Mouse (Mus musculus): ENCODE results near the gene Samd11.

The Samd11 gene

DNA sequence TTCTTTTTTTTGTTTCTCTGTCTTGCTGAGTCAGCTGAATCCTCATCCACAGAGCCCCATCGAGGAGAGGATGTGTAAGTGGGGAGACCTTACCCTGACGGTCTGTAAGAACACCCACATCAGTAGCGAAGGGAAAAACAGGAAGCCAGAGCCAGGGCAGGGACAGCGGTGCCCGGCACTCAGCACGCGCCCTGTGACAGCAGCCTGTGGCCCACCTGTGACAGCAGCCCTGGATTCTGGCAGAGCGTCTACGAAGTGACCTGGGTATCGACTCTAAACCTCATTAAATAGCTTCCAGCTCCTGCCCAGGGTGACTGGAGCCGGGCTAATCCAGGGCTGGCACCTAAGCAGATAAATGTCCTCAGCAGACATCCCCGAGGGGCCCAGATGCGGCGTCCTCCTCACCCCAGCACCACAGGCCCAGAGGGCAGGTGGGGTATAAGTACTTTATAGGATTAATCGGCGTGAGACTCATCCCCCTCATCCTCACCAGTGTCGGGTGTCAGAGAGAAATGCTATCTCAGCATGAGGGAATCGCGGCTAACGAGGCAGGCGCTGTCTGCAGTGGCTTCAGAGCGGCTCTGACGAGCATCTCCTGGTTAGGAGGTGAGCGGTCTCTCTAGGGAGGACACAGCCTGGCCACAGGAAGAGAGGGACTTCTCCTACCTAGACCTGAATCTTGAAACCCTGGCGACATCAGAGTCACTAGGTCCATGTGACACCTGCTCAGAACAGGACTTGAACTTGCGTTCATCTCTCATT is at the start of gene Samd11:
Gene Samd11, minus strand, starts transcription at position 580 of the 762 bp plus-strand sequence.
- DNase-seq = no peak

DNA sequence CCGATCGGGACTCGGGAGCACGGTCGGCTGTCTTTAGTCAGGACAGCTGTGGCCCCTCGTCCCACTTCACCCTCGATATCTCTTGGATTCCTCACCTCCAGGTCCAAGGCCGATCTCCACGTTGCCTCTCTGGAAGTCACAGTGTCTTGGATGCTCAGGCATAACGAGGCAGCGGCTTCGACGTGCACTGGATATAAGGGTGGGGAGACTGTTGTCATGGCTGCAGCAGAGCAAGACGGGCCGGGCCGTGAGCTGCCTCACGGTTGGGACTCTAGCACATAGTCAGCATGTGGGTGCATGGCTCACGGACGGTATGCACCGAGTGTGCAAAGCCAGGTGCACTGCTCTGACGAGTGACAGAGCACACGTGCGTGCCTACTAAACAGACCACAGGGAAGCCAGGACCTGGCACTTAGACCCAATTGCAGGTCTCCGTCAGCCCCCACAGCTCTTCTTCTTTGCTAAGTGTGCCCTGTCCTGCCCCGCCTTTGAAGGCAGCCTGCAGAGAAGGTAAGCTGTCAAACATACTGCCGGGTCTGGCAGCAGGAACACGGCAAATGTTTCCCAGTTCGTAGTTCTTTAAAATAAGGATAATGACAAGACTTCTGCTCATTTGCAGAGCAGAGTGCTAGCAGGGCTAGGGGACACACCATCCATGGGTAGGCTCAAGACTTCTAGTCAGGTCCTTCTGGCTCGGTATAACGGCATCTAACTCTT is 938 bp downstream of the Samd11 start:
- DNase-seq = peak in 1 of 2 experiments; percentile 17

DNA sequence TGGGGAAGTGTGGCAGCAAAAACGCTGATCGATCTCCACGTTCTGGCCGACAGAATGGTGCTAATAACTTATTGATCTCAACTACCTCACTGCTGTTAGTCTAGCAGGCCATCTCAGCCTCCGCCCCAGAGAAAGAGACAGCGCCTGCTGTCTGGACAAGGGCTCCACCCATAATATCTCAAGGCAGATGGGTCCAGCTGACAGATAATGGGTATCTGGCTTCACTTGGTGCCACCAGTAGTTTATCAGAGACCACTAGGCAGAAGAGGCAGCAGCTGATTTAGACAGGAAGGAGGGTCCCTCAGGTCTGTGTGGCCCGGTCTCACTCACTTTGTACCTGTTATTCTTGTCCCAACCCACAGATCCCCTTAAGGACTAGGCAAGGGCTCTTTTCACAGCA is 2.4 kb downstream of the Samd11 start:
- no peak for DNase-seq

DNA sequence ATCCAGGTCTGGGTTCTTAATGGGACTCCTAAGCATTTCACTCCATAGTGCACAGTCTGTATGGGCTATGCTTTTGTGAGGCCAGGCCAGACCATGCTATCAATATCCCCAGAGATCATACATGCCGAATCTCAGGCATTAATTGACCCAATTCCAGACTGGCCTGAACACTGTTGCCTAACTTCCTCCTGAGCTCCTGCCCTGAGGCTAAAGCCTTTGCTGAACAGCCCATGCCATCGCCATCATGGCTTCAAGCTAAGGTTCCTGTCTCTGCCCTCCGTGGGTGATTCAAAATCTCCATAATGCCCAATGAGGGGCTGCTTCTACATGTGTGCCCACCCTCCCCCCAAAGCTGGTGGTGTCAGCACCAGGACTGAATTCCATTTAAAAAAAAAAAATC is 2.8 kb downstream of the Samd11 start:
- no peak for DNase-seq

DNA sequence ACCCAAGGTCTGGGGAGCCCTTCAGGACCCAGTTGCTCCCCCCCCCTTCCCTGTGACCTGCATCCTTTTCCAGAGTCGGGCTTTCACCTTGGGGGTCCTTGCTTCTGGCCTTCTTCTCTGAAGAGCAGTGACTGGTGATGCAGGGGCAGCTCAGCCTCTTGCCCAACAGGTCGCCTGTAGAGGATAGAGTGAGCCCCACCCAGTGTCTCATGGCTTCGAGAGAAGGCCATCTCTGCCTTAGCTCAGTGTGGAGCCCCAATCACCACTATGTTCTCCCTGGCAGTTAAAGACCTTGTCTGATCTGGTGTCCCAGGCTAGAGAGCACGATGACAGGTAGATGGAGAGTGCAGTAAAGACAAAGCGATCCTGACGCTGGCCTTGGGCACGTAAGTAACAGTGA is 3.3 kb downstream of the Samd11 start:
- no peak for DNase-seq

DNA sequence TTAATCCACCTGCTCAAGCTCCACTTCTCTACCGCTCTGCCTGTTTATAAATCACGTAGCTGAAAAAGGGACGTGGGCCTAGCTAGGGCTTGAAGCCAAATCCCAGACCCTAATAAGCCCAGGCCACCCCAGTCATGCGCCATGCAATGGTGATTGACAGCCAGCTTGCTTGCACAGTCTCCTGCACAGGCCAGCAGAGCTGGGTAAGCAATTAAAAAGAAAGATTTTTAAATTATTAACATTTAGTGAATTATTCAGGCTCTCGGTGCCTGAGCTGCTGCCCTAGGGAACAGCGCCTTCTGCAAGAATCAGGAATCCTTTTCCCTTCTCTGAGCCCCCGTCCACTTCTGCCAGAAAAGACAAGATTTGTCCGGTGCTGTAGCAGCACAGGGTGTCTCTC is 4.4 kb downstream of the Samd11 start:
- no peak for DNase-seq

DNA sequence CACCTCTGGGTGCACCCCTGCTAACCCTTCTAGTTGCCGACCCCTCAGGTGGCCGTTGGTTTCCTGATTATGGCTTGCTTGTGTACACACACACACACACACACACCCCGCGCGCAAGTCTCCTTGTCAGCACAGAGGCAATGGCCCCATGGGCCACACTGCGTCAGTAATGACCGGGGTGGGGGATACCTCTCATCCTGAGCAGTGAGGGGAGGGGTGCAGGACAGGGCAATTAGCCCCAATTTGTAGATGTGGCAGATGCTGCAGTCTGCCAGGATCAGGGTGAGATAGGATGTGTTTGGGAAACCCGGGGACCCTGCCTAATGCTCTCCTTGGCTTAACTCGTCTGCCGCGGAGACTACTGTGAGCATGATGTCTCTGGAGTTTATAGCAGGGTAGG is 5.9 kb downstream of the Samd11 start:
- no peak for DNase-seq

DNA sequence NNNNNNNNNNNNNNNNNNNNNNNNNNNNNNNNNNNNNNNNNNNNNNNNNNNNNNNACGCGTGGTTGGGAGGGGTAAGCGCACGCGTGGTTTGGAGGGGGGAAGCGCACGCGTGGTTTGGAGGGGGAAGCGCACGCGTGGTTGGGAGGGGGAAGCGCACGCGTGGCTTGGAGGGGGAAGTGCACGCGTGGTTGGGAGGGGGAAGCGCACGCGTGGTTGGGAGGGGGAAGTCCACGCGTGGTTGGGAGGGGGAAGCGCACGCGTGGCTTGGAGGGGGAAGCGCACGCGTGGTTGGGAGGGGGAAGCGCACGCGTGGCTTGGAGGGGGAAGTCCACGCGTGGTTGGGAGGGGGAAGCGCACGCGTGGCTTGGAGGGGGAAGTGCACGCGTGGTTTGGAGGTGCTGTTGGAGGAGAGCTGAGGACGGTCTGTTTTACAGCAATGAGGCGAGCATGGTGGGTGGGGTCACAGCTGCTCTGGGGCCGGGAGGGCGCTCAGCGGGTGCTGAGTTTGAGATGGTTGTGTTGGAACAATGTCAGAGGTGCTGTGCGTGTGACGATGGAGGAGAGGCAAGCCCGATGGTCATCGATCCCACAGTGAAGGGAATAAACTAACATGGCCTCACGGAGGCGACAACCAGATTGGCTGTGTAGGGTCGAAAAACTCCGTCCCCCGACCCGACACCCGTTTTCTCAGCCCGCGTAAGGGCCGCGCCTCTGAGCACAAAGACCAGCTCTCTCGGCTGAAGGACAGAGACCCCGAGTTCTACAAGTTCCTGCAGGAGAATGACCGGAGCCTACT is 18.6 kb downstream of the Samd11 start:
- DNase-seq = peak; percentile 44 to 52

DNA sequence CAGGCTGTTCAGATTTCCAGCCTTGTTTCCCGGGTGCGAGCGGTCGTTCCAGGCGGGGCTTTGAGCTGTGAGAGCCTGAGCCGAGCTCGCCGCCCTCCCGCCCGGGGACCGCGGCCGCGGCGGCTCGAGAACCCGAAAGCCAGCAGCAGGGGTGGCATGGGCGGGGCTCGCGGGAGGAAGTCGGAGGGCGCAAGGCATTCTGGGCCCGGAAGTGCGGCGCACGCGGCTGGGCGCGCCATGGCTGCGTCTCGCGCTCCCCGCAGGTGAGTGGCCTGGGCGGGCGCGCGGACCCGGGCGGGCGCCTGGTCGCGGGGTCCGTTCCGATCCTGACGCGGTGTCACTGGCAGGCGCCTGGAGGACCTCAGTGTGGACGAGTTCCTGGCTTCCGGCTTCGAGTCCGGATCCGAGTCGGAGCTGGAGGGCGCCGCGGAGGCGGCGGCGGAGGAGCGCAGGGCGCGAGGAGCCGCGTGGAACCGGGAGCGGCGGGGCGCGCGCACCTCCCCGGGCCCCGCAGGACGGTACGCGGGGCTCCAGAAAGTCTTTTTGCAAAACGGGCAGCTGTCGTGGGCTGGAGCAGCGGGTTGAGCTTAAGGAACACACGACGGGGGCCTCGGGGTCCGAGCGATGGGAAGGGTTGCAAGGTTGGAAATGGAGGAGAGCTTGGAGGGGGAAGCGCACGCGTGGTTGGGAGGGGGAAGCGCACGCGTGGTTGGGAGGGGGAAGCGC is 19.5 kb downstream of the Samd11 start, which contains the start of gene Noc2l:
Gene Noc2l, plus strand, starts transcription at position 203 of the 726 bp plus-strand sequence.
- peak; percentile 95 for DNase-seq

DNA sequence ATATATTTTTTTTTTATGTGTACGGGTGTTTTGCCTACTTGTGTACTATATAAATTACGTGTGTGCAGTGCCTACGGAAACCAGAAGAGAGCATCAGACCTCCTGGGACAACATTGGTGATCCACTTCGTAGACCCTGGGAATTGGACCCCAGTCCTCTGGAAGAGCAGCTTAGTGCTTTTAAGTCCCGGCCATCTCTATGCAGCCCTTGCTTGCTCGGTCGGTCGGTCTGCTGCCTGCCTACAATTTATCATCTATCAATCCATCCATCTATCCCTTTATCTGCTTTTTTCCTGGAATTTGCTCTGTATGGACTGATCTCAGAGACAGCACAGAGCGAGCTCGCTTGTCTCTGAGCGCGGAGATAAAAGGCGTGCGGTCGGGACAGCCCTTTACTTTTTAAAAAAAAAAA is 20.1 kb downstream of the Samd11 start:
- peak; percentile 53 for DNase-seq

DNA sequence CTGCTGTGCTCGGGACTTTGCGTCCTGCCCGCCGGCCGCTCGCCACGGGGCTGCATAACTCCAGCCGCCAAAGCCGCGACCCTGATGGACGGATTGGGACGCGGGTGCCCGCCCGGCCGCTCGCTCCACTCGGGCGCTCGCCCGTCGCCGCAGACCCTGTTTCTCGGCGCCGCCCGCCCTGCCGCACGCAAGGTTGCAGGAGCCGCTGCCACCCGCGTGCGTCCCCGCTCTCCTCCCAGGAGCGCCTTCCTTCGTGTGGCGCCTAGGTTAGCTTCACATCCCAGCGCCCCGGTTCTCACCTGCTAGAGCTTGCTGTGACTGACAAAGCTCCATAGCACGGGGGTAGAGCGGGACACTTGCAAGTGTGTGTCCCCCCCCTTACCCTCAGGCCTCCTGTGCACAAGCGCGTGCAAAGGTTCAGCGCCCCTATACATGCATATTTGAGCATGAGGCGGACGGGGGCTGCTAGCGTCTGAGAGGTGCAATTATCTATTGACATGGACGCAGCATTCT is 20.7 kb downstream of the Samd11 start, which contains the start of gene Plekhn1:
Gene Plekhn1, minus strand, starts transcription at position 157 of the 513 bp plus-strand sequence.
- DNase-seq = peak; percentile 87 to 88

DNA sequence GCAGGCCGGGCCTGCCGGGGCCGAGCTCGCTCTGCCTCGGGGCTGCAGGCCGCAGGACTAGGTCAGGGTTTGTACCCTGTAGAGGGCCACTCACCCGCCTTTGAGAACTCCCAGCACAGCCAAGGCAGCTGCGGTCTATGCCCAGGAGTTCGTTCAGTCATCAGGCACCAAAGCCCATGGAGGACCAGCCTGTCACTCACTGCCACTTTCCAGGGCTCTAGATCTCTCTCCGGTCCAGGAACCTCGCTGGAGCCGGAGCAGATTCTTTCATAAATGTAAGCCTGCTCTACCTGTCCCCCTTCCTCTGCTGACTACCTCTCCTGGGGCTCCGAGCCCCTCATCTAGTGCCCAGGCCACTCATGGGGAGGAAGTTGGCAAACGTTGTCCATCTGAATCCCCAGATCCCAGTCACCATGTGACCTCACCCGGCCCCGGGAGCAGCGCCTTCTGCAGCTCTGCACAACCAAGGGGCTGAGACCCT is 21.4 kb downstream of the Samd11 start:
- peak; percentile 57 to 59 for DNase-seq

DNA sequence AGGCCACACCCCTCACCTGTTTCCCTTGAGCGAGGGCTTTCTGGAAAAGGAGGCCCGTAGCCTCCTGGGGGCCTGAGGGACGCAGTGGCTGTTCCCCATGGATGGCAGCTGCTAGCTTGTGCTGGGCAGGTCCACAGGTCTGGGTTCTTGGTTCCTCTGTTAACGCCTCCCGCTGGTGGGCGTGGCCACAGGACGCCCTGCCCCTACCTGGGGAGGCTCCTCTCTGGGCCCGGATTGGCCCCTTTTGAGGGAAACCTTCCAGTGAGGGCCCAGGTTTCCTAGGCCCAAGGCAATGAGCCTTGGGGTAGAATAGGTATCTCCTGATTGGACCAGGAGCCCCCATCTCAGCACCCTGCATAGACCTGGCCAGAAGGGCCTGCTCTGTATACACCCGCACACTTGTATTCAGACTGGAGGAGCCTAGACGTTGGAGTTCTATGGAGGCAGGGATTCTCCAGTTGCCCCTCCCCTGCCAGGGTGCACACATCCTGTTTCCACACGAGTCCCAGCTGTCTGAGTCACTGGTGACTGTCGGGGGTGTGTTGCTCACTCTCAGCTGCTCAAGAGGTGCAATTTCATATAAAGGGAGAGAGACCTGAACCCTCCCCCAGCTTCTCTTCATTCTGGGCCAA is 26.9 kb downstream of the Samd11 start:
- DNase-seq = no peak

DNA sequence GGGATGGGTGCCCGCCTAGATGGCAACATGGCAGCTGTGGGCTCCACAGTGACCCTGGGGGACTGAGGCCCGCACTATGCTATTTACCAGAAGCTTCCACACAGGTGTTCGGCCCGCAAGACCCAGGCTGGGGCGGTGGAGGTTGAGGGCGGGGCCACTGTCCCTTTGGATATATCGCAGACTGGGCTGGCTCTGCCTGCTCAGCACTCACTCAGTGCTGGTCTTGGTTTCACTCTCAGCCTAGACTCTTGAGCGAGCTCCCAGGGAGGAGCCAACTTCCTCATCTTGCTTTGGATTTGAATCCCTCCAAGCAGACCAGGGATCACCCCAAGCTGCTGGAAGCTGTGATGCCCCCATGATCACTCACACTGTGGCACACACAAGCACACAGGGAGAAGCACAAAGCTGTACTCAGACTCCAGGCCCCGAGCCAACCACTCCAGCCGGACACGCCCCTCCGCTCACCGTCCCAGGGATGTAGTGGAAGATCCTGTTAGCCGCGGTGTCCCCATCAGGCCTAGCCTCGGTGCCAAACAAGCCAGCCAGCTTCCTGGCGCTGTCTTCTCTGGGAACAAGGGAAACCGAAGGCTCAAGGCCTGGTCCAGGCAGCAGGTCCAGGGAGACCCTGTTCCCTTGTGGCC is 27.6 kb downstream of the Samd11 start:
- peak; percentile 51 to 59 for DNase-seq

DNA sequence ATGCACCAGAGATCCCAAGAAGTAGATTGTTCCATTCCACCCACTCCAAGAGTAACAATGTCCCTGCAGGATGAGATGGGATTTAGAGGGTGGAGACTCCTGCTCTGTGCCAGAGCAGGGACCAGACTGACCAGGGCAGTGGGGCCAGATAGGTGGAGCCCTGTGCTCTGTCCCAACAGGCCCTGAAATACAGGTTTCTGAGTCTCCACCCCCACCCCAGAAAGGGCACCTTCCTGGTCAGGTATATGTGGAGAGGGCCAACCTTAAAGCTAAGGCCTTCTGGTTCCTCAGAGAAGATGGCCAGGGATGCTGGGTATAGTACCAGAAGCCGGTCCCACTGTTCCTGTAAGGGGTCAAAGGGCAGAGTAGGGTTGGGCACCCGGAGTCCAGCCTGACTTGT is 31.2 kb downstream of the Samd11 start:
- no peak for DNase-seq

DNA sequence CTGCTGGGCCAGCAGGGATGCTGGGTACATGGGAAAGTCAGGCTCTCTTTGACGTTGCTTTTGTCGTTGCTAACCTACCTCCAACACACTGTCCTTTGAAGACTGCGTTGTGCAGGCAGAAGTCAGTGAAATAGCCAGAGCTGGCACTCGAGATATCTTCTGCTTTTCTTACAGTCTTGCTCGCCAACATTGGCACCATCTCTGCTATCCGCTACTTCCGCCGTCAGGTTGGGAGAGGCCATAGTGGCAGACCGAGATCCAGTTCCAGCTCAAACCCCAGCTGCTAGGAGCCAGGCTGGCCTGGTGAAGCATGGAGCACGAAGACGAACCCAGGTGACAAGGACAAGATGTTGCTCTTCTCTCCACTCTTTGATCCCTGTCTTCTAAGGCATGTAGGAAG is 35.5 kb downstream of the Samd11 start:
- DNase-seq = no peak

DNA sequence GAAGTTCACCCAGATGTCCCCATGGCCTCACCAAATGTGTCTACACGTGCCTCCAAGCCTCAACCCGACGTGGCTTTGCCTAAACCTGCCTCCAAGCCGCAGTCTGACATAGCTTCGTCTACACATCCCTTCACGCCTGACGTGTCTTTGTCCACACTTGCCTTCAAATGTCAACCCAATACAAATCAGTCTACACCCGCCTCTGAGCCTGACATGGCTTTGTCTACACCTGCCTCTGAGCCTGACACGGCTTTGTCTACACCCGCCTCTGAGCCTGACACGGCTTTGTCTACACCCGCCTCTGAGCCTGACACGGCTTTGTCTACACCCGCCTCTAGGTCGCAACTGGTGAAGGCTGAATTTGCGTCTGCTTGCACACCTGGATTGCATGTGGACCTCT is 37.6 kb downstream of the Samd11 start:
- DNase-seq = peak; percentile 39 to 44

DNA sequence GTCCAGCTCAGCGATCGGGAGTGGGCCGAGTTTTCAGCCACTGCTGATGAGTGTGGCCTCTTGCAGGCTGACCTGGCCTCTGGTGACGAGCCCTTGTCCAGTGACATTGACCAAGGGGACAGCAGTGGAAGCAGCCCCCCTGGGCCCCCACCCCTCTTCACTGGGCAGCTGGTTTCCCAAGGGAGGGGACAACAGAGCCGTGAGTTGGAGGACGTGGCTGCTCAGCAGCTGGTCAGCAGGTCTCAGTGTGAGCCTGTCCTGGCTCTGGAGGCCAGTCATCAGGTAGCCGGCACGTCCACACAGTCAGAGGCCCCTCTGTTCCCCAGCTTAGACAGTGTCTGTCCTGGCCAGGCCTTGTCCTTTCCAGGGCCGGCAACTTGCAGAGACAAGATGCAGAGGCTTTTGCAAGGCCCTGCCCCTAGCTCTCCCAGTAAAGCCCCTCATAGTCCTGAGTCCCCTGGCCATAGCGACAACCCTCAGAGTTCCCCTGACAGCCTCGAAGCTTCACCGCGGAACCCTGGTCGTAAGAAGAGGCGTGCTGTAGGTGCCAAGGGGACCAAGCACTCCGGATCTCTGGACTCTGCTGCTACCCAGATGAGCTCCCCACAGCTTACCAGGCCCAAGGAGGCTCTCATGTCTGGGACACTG is 38.3 kb downstream of the Samd11 start:
- peak in 1 of 2 experiments; percentile 25 for DNase-seq

DNA sequence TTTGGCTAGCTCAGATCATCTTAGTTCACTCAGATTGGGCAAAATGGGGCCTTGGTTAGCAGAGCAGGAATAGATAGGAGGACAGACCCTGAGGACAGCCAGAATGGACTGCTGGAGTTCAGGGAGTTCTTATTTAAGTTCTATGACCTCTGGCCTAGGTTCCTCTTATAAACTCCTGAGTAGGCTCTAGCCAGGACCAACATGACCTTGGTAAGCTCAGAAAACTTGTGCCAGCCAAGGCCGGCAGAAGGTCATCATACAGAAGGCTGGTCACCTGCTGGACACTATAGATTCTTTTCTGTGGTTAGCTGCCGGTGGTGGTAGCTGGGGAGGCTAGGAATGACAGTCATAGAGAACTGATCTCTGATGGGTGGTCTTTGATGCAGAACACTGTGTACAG is 39.3 kb downstream of the Samd11 start:
- DNase-seq = no peak

DNA sequence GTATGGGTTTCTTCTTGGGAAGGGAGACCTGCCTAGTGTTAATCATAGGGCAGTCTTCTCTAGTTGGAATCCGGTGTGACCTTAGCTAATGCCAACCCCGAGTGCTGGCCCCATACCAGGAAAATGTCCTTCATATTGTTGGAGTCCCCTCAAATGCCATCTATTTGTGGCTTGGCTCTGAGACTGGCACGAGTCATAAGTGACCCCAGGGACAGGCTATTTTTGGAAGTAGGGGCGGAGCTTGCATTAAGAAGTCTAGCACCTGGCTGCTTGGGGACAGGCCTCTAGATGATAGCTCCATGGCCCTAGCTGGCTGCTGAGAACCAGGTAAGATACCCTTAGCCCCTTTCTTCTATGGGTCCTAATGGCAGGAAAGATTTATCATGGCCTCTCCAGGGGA is 39.8 kb downstream of the Samd11 start, which contains the start of gene Perm1:
Gene Perm1, plus strand, starts transcription at position 220 of the 400 bp plus-strand sequence.
- DNase-seq = peak; percentile 74 to 89

Data from cerebellum, postnatal 14 days (tissue).